Mouse (Mus musculus): Measurements from ENCODE around the gene Asprv1.

Gene Asprv1

GRCm38 (mm10) chr6:86665560-86666307 is 37.8 kb downstream of the Asprv1 start:
- no peak for DNase-seq (ENCODE audit: low spot score in 2 of 2)

GRCm38 (mm10) chr6:86667061-86667460 is 39.1 kb downstream of the Asprv1 start:
- DNase-seq (ENCODE audit: low spot score in 2 of 2), result no peak

GRCm38 (mm10) chr6:86668580-86669239 is 40.7 kb downstream of the Asprv1 start, which contains the start of gene Mxd1:
Gene Mxd1, minus strand, starts transcription at chr6:86669161.
- no peak for DNase-seq (ENCODE audit: low spot score in 2 of 2)

- DNase-seq (ENCODE audit: low spot score in 2 of 2), result peak; percentile 100
These were observed 41.3 kb downstream of the Asprv1 start for GRCm38 (mm10) chr6:86669240-86669727.

- no peak for DNase-seq (ENCODE audit: low spot score in 2 of 2)
These were observed 42.9 kb downstream of the Asprv1 start for GRCm38 (mm10) chr6:86670873-86671272.

GRCm38 (mm10) chr6:86678341-86678740 is 50.4 kb downstream of the Asprv1 start:
- no peak for DNase-seq (ENCODE audit: low spot score in 2 of 2)

Measured in urinary bladder, postnatal 4 days (tissue).